Mouse (Mus musculus): ENCODE data around the gene Naaa.

Gene Naaa

GRCm38 (mm10) chr5:92210205-92210604 is 67.8 kb downstream of the Naaa start:
- DNase-seq: no peak
